Mouse (Mus musculus): ENCODE data around the gene Rusc2.
A peak's percentile ranks its signal among the peaks of the same experiment; 100 is the strongest.

Rusc2 gene

GRCm38 (mm10) chr4:43384083-43384460, 2.3 kb downstream of the Rusc2 start:
- DNase-seq (ENCODE audit: low spot score in 2 of 2): peak in 1 of 2 experiments; percentile 55

- DNase-seq (ENCODE audit: low spot score in 2 of 2): no peak
Measured at GRCm38 (mm10) chr4:43384541-43384940, 2.8 kb downstream of the Rusc2 start.

GRCm38 (mm10) chr4:43386932-43387331, 5.2 kb downstream of the Rusc2 start:
- no peak for DNase-seq (ENCODE audit: low spot score in 2 of 2)

- no peak for DNase-seq (ENCODE audit: low spot score in 2 of 2)
Measured at GRCm38 (mm10) chr4:43389390-43389789, 7.6 kb downstream of the Rusc2 start.

GRCm38 (mm10) chr4:43389845-43390440, 8.2 kb downstream of the Rusc2 start:
- peak; percentile 63 for DNase-seq (ENCODE audit: low spot score in 2 of 2)

- DNase-seq (ENCODE audit: low spot score in 2 of 2): no peak
Measured at GRCm38 (mm10) chr4:43391521-43392050, 9.8 kb downstream of the Rusc2 start.

- DNase-seq (ENCODE audit: low spot score in 2 of 2): peak; percentile 91 to 95
Measured at GRCm38 (mm10) chr4:43394345-43394891, 12.6 kb downstream of the Rusc2 start.

GRCm38 (mm10) chr4:43395147-43395546, 13.4 kb downstream of the Rusc2 start:
- DNase-seq (ENCODE audit: low spot score in 2 of 2): no peak

GRCm38 (mm10) chr4:43395836-43396235, 14.1 kb downstream of the Rusc2 start:
- no peak for DNase-seq (ENCODE audit: low spot score in 2 of 2)

GRCm38 (mm10) chr4:43396381-43396780, 14.6 kb downstream of the Rusc2 start:
- DNase-seq (ENCODE audit: low spot score in 2 of 2): no peak

- no peak for DNase-seq (ENCODE audit: low spot score in 2 of 2)
Measured at GRCm38 (mm10) chr4:43398014-43398413, 16.2 kb downstream of the Rusc2 start.

- peak in 1 of 2 experiments; percentile 56 for DNase-seq (ENCODE audit: low spot score in 2 of 2)
Measured at GRCm38 (mm10) chr4:43398829-43399331, 17.1 kb downstream of the Rusc2 start.

GRCm38 (mm10) chr4:43399391-43400131, 17.8 kb downstream of the Rusc2 start:
- peak; percentile 80 to 82 for DNase-seq (ENCODE audit: low spot score in 2 of 2)

- DNase-seq (ENCODE audit: low spot score in 2 of 2): no peak
Measured at GRCm38 (mm10) chr4:43400976-43401375, 19.2 kb downstream of the Rusc2 start.

- DNase-seq (ENCODE audit: low spot score in 2 of 2): no peak
Measured at GRCm38 (mm10) chr4:43401486-43401885, 19.7 kb downstream of the Rusc2 start.

- DNase-seq (ENCODE audit: low spot score in 2 of 2): peak in 1 of 2 experiments; percentile 73
Measured at GRCm38 (mm10) chr4:43402212-43402611, 20.4 kb downstream of the Rusc2 start.

GRCm38 (mm10) chr4:43404697-43405096, 22.9 kb downstream of the Rusc2 start:
- DNase-seq (ENCODE audit: low spot score in 2 of 2): no peak

GRCm38 (mm10) chr4:43406162-43406971, 24.6 kb downstream of the Rusc2 start:
- peak; percentile 84 to 92 for DNase-seq (ENCODE audit: low spot score in 2 of 2)

GRCm38 (mm10) chr4:43407071-43407920, 25.5 kb downstream of the Rusc2 start:
- DNase-seq (ENCODE audit: low spot score in 2 of 2): no peak

- no peak for DNase-seq (ENCODE audit: low spot score in 2 of 2)
Measured at GRCm38 (mm10) chr4:43414761-43415160, 33.0 kb downstream of the Rusc2 start.
